ENCODE assay signal across 32 mouse cellular contexts in genomic region chr2:77921307-77921706, GRCm38 (mm10).
"Had no signal": no experiment of that assay in that cellular context is flagged by ENCODE, and none has a peak within 500 bp of the region (broad histone marks: within the 10 kb centered on the region; RNA-seq: fewer than 3 reads in every experiment).

No protein-coding gene starts in this region.

- H3K9me3 ChIP-seq: limb, embryonic 10.5 days; limb, embryonic 12.5 days; limb, embryonic 13.5 days; limb, embryonic 15.5 days; liver, embryonic 12.5 days; liver, embryonic 13.5 days; liver, embryonic 15.5 days; lung, embryonic 15.5 days; megakaryocyte, embryonic 14.5 days; midbrain, embryonic 10.5 days; midbrain, embryonic 12.5 days; midbrain, embryonic 13.5 days; midbrain, embryonic 15.5 days; neural tube, embryonic 12.5 days had no signal

- H3K4me2 ChIP-seq: limb, embryonic 12.5 days; limb, embryonic 13.5 days; limb, embryonic 15.5 days; liver, embryonic 11.5 days; liver, embryonic 12.5 days; liver, embryonic 13.5 days; liver, embryonic 15.5 days; lung, embryonic 14.5 days; lung, embryonic 15.5 days; midbrain, embryonic 11.5 days; midbrain, embryonic 12.5 days; midbrain, embryonic 13.5 days; midbrain, embryonic 15.5 days; neural tube, embryonic 12.5 days had no signal

- H3K4me3 ChIP-seq: limb, embryonic 10.5 days; limb, embryonic 12.5 days; limb, embryonic 13.5 days; limb, embryonic 15.5 days; liver, embryonic 12.5 days; liver, embryonic 13.5 days; liver, embryonic 15.5 days; lung, embryonic 15.5 days; megakaryocyte, embryonic 14.5 days; midbrain, embryonic 10.5 days; midbrain, embryonic 12.5 days; midbrain, embryonic 13.5 days; midbrain, embryonic 15.5 days; myocyte; neural tube, embryonic 12.5 days had no signal

- H3K4me1 ChIP-seq: limb, embryonic 13.5 days; limb, embryonic 15.5 days; liver, embryonic 12.5 days; liver, embryonic 13.5 days; liver, embryonic 15.5 days; lung, embryonic 15.5 days; megakaryocyte, embryonic 14.5 days; midbrain, embryonic 10.5 days; midbrain, embryonic 12.5 days; midbrain, embryonic 13.5 days; midbrain, embryonic 15.5 days; neural tube, embryonic 12.5 days had no signal

- H3K27ac ChIP-seq: limb, embryonic 10.5 days; limb, embryonic 12.5 days; limb, embryonic 13.5 days; limb, embryonic 15.5 days; liver, embryonic 12.5 days; liver, embryonic 13.5 days; liver, embryonic 14.5 days; liver, embryonic 15.5 days; lung, embryonic 15.5 days; macrophage; midbrain, embryonic 10.5 days; midbrain, embryonic 12.5 days; midbrain, embryonic 13.5 days; midbrain, embryonic 15.5 days; neural tube, embryonic 12.5 days had no signal

- H3K27me3 ChIP-seq: limb, embryonic 12.5 days; limb, embryonic 13.5 days; limb, embryonic 15.5 days; liver, embryonic 12.5 days; liver, embryonic 13.5 days; liver, embryonic 15.5 days; lung, embryonic 15.5 days; megakaryocyte, embryonic 14.5 days; midbrain, embryonic 12.5 days; midbrain, embryonic 13.5 days; midbrain, embryonic 15.5 days; neural tube, embryonic 12.5 days had no signal

- H3K9ac ChIP-seq: limb, embryonic 12.5 days; limb, embryonic 13.5 days; limb, embryonic 15.5 days; liver, embryonic 12.5 days; liver, embryonic 13.5 days; liver, embryonic 14.5 days; liver, embryonic 15.5 days; liver, postnatal 0 days; lung, embryonic 14.5 days; lung, embryonic 15.5 days; midbrain, embryonic 12.5 days; midbrain, embryonic 13.5 days; midbrain, embryonic 15.5 days; neural tube, embryonic 12.5 days had no signal

- DNase-seq: left cerebral cortex, postnatal 4 days; liver; liver, embryonic 13.5 days; liver, postnatal 0 days; lung, adult 18-20 months; lung, adult 2 months; lung, embryonic 14.5 days; lung, postnatal 10 days; lung, postnatal 14 days; lung, postnatal 36 days; lung, postnatal 4 days; midbrain, embryonic 14.5 days had no signal

- ATAC-seq: liver, embryonic 12.5 days; liver, postnatal 0 days; lung, postnatal 0 days; midbrain, embryonic 13.5 days; midbrain, embryonic 15.5 days; midbrain, embryonic 16.5 days had no signal
